Mouse (Mus musculus) cortical plate, adult 2 months (tissue): Measurements from ENCODE around the gene Dspp. TPM values are rescaled to one million over a fixed set of nuclear protein-coding genes. Genes with fewer than 3 reads are reported as not detected.

Experiments used
- H3K27ac ChIP-seq: fragments of 200-500 bp; 2 replicates; pipeline ENCODE4 v1.5.1; 2012; ENCODE audit warnings: low read length, control low read depth, inconsistent platforms; ENCODE audit not compliant: insufficient read depth
- H3K4me1 ChIP-seq: fragments of 200-500 bp; 2 replicates; pipeline ENCODE4 v1.6.1; 2011; ENCODE audit warnings: low read length; ENCODE audit not compliant: control insufficient read depth, insufficient read depth
- H3K4me3 ChIP-seq: fragments of 200-500 bp; 2 replicates; pipeline ENCODE4 v1.5.1; 2011; ENCODE audit warnings: mild to moderate bottlenecking, low read length, control low read depth; ENCODE audit not compliant: insufficient read depth
- CTCF ChIP-seq: fragments of 200-500 bp; IDR thresholded peaks from 2 replicates; pipeline ENCODE4 v1.5.1; 2011; ENCODE audit warnings: mild to moderate bottlenecking, control low read depth, low read length; ENCODE audit not compliant: insufficient read depth; ENCODE audit errors: extremely low read depth
- POLR2A ChIP-seq: fragments of 200-500 bp; IDR thresholded peaks from 2 replicates; pipeline ENCODE4 v1.6.1; 2011; ENCODE audit warnings: mild to moderate bottlenecking, low read length, control low read depth; ENCODE audit not compliant: insufficient read depth; ENCODE audit errors: extremely low read depth
- polyA plus RNA-seq: library from polyadenylated mRNA; depleted of rRNA; stranded (reverse); fragments of >200 nt; gene quantifications from 2 replicates; pipeline ENCODE4 v1.2.3, GENCODE M21; 2012; rRNA removed

Gene Dspp
- 0.02 TPM in 1 of 2 replicates, not detected in the other for polyA plus RNA-seq

DNA sequence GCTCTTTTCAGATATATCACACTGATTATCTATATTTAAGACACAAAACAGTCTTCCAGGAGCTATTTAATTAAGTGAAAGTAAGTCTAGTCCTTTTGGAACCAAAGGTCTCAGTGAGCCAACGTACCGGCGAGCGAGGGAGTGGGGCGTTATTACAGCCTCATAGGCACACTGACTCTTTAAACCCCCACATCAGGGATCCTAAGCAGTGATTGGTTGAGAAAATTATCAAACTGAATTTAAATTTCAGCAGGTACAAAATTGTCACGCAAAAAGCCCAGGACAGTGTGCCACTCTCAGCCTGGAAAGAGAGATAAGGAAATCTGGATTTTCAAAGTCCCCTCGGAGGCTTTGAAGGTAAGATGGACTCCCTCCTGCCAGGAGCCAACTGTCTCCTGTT, at the start of gene Dspp:
Gene Dspp (plus strand): TSS at position 301 of the 400 bp plus-strand sequence.
- no peaks in the 10 kb centered on the region; the same call in 1 of the 2 replicates for H3K4me1 ChIP-seq
- no peak within 1 kb of the TSS for H3K4me3 ChIP-seq
- no peak within 1 kb of the TSS for H3K27ac ChIP-seq
- TF ChIP-seq POLR2A (no peak), CTCF (no peak)

DNA sequence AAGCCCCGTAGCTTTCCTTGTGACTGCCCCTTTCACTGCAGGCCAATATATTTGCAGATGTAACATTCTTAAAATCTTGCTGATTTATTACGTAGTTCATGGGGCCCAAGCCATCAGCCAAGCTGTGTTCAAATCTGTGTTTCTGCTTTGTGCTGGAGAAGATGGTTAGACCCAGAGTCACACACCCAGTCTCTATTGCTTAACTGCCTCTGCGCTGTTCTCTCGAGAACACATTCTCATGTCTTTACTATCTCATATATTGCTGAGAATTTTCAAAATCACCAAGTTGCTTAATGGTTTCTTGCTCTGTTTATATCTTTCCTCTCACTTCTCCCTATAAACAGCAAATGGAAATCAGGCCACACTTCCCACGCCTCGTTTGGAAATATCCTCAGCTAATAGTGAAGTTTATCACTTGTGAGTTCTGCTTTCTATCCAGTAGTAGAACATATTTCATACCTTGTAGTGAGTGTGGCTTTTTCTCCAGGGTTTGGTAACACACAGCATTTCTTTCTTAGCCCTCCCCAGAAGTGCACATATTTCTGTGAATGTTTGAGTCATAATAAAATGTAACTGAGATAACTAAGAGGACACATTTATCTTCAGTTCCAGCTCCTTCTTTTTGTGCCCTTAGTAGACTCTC, 46.4 kb upstream of the Dspp start:
- Histone ChIP-seq H3K27ac (no peak overlapping the region), H3K4me1 (peaks cover 7% of the 10 kb centered on the region), H3K4me3 (no peak overlapping the region)
- TF ChIP-seq POLR2A (no peak), CTCF (no peak)

DNA sequence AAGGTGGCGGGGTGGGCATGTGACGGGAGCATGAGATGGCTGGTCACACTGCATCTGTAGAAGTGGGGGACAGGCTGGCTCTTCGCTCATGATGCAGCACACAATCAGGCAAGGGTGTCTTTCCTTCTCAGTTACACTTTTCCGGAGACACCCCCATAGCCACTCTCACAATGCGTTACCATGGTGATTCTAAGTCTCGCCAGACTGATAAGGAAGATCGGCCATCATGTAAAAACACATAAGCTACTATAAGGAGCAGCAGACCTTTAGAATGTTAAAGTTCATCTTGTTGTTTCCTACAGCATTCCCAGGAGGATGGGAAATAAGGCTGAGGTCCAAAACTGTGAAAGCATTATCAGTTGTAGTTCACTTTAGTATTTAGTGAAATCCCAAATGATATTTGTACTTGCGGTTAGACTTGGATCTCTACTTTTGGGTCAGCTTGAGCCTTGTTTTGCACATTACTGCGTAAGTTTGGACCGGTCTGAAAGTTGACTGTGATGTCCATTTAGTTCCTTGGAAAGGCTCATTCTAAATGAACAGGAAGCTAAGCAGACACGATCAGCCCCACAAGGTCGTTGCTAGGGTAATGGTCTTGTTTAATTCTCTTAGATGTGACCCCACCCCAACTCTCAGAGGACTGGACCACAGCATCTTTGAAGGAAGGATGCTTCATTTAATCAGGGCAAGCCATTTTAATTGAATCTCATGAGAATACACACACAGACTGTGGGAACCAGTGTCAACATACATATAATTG, 43.8 kb upstream of the Dspp start:
- Histone ChIP-seq H3K4me3 (no peak overlapping the region), H3K27ac (no peak overlapping the region), H3K4me1 (peaks cover 7% of the 10 kb centered on the region)
- TF ChIP-seq POLR2A (no peak), CTCF (no peak)

DNA sequence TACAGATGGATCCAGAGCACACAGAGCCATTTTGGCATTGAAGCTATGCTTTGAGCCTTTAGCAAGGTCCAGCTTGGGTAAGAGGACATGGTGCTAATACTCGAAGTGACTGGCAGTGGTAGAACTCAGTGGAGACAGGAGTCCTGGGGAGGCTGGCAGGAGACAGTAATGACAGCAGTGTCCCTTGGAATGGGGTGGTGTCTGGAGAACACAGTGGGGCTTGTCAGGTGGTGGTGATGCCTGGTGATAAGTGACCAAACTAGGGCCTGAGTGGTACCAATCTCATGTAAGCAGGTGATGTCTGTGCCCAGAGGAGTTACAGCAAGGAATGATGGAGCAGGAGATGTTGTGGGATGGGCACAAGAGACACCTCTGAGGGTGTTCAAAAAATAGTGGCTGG, 43.2 kb upstream of the Dspp start:
- H3K4me3 ChIP-seq: no peak overlapping the region
- H3K27ac ChIP-seq: no peak overlapping the region
- TF ChIP-seq CTCF: no peak
- TF ChIP-seq POLR2A: no peak
- peaks cover 7% of the 10 kb centered on the region for H3K4me1 ChIP-seq

DNA sequence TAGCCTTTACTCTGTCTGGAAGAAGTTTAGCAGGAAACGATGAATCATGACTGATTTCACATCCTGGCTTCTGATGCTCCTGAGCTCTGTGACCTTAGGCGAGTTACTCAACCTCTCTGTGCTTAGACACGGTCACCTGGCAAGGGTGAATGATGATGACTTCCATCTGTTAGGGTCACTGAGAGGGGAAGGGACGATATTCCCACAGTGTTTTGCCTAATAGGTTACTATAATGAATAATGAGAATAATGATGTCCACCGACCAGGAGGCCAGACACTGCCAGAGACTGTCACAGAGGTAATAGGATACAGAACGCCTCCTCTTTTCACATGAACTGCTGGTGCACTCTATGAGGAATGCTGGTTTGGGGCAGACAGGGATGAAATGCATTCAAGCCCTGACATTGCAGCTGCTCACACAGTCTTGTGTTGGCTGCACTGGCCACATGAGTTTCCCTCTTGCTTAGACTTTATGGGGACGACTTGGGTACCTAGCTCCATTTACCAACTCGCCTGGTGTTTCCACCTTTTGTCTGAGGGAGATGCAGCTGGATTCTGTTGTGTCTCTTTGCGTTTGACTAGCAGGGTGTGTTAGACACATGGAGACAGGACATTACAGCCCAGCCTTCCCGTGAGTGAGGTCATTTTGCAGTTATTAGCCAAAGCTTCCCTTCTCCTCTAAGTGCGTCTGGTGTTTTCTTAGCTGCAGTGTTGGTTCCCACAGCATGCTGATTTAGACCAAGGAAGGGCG, 42.1 kb upstream of the Dspp start:
- Histone ChIP-seq H3K27ac (no peak overlapping the region), H3K4me1 (peaks cover 7% of the 10 kb centered on the region), H3K4me3 (no peak overlapping the region)
- TF ChIP-seq POLR2A (no peak), CTCF (no peak)

DNA sequence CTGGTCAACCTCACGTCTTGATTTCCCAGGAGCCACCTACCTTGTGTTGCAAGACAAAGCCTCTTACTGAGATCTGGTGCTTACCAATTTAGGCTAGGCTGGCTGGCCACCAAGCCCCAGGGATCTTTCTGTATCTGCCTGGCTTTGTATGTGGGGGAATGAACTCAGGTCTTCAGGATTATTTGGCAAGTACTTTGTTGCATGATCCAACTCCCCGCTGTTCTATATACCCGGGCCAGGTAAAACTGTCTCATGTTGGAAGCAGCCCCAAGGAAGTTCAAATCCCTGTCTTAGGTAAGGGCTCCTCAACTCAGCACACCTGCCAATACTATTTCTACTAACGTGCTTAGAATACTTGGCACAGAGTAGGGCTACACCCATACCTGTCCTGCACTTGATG, 39.6 kb upstream of the Dspp start:
- Histone ChIP-seq H3K4me1 (peaks cover 4% of the 10 kb centered on the region), H3K4me3 (no peak overlapping the region), H3K27ac (no peak overlapping the region)
- no peak for TF ChIP-seq CTCF
- no peak for TF ChIP-seq POLR2A

DNA sequence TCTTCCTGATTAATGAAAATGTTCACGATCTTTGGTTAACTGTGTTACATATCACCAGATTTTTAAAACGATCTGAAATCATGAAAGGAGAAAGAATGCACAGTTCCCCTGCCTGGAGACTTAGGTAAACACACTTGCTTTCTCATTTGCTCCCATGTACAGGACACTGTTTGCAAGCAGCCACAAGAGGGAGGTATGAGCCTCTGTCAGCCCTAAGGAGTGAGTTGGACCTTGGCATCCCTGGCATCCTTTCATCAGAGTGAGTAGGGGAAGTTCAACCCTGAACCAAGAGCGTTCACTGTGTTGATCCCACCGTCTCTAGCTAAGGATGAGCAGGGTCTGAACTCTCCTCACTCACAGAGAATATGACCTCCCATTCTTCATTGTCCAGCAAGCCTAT, 39.0 kb upstream of the Dspp start:
- Histone ChIP-seq H3K27ac (no peak overlapping the region), H3K4me3 (no peak overlapping the region), H3K4me1 (peaks cover 1% of the 10 kb centered on the region)
- peak; percentile 80 for TF ChIP-seq CTCF
- TF ChIP-seq POLR2A: no peak

DNA sequence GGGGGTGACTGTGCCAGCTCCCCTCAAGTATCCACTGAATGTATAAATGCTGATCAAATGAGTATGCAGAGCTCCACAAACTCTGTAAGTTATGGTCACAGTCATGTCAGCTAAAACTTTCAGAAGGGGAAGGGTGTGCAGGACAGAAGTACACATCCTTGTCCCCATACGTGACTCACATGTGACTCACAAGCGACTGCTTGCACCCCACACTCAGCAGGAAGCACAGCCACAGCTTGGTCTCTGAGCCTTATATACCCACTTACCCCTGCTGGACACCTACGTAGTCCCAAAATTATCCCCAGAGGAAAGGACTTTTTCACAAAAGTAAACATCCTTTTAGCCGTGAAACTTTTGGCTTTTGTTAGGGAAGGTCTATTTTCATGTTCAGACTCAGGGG, 36.8 kb upstream of the Dspp start:
- TF ChIP-seq POLR2A (no peak), CTCF (no peak)
- no peak overlapping the region for H3K27ac ChIP-seq
- H3K4me1 ChIP-seq: no peaks in the 10 kb centered on the region
- H3K4me3 ChIP-seq: no peak overlapping the region

DNA sequence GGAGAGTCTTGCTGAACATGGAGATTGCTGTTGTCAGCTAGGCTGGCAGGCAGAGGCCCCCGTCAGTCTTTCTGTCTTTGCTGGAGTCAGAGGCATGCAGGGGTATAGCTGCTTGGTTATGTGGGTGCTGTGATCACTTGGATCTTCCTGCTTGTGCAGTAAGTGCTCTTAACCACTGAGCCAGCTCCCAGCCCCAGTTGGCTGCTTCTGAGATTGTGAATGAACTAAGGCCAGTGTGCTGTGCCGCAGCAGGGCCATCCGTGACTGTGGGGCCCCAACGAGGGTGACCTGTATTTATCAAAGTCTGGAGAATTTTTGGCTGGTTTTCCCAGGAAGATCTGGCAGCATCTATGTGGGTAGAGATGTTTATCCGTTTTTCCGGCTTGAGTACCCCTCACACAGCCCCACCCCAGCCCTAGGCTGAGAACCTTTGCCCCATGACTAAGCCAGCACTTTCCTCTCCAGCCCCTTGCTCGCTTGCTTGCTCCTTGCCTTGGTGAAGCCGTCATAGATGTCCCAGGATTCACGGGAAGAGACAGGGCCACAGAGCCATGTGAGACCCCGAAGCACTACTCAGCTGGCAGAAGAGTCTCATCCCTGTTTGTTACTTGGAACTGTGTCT, 32.5 kb upstream of the Dspp start:
- H3K4me1 ChIP-seq: no peaks in the 10 kb centered on the region
- no peak overlapping the region for H3K27ac ChIP-seq
- H3K4me3 ChIP-seq: no peak overlapping the region
- TF ChIP-seq CTCF (no peak), POLR2A (no peak)

DNA sequence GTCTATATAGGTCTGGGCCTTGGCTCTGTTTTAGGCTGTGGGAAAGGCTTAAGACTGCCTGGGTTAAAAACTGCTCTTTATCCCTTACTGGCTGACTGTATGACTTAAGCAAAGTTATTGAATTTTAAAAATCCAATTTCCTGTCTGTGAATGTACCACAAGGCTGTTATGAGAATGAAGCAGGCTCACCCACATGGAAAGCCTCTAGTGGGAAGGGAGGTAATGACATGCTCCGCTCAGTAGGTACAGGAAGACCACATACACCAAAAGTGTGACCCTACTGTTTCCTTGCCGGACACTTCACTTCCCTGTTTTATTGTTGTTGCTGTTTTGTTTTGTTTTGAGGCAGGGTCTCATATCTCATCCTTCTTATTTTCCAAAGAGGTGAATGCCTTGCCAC, 29.4 kb upstream of the Dspp start:
- no peak for TF ChIP-seq POLR2A
- peak; percentile 38 for TF ChIP-seq CTCF
- H3K27ac ChIP-seq: no peak overlapping the region
- H3K4me3 ChIP-seq: no peak overlapping the region
- no peaks in the 10 kb centered on the region for H3K4me1 ChIP-seq
